Mouse (Mus musculus): Measurements from ENCODE around the gene Crebbp. TPM values are rescaled to one million over a fixed set of nuclear protein-coding genes. Genes with fewer than 3 reads are reported as not detected.

Gene Crebbp
- polyA plus RNA-seq, 1 experiment, result 38.5 TPM

DNA sequence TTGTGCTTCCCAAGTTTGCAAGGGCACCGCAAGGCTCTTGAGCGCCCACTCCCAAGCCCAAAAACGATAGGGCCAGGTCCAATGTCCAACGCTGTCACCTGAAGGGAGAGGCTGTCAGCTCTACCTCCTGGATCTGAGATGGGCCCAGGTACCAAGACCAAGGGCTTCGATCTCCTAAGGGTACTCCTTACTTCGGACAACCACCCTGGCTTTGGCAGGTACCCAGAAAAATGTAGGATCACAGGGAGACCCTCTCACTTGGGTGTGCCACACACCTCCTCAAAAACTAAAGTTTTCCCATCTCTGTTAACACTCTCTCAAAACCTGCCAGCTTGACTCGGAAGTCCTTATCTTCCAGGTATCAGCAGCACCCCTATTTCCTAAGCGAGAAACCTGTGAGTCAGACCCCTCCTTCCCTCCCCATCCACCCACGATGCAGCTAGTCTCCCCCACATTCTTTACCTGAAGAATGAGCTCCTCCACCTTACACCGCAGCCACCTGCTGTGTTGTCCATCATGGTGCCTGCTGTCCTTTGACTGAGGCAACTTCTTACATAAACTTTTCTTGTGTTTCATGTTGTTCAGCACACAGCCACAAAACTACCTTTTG, 939 bp upstream of the Crebbp start:
- Histone ChIP-seq H3K4me1 (ENCODE audit: control insufficient read depth, insufficient read depth, low read length) (peaks cover 7% of the 10 kb centered on the region; the same call in 1 of the 2 replicates), H3K27ac (ENCODE audit: insufficient read depth, low read length) (peak overlapping the region; percentile 9; the same call in 1 of the 2 replicates), H3K27me3 (ENCODE audit: control insufficient read depth, insufficient read depth, low read length) (no peaks in the 10 kb centered on the region), H3K4me3 (replicated peaks; ENCODE audit: insufficient read depth, low read depth, low read length) (peak overlapping the region; percentile 65)
- no peak for DNase-seq
- WGBS, result 40% methylated on average over 10 of the region's 10 CpGs
- TF ChIP-seq CTCF (IDR thresholded peaks at IDR 0.05; ENCODE audit: borderline replicate concordance, insufficient read depth, low read depth, low read length), result no peak
- no peak for TF ChIP-seq POLR2A (IDR thresholded peaks at IDR 0.05; ENCODE audit: borderline replicate concordance, insufficient read depth, low read length)

- peak; percentile 74 to 77 for DNase-seq
- Histone ChIP-seq H3K4me3 (replicated peaks; ENCODE audit: insufficient read depth, low read depth, low read length) (peak overlapping the region; percentile 79), H3K4me1 (ENCODE audit: control insufficient read depth, insufficient read depth, low read length) (peaks cover 7% of the 10 kb centered on the region; the same call in 1 of the 2 replicates), H3K27me3 (ENCODE audit: control insufficient read depth, insufficient read depth, low read length) (no peaks in the 10 kb centered on the region), H3K27ac (ENCODE audit: insufficient read depth, low read length) (peak overlapping the region; percentile 89)
- WGBS, result 2% methylated on average over 122 of the region's 128 CpGs
- TF ChIP-seq POLR2A (IDR thresholded peaks at IDR 0.05; ENCODE audit: borderline replicate concordance, insufficient read depth, low read length), result no peak
- no peak for TF ChIP-seq CTCF (IDR thresholded peaks at IDR 0.05; ENCODE audit: borderline replicate concordance, insufficient read depth, low read depth, low read length)
Measured at GRCm38 (mm10) chr16:4212963-4213798, 616 bp downstream of the Crebbp start.

GRCm38 (mm10) chr16:4212167-4212962, 1.4 kb downstream of the Crebbp start:
- under 1% methylated on average over 23 of the region's 23 CpGs for WGBS
- H3K4me1 ChIP-seq (ENCODE audit: control insufficient read depth, insufficient read depth, low read length), result peaks cover 10% of the 10 kb centered on the region; the same call in 1 of the 2 replicates
- no peak overlapping the region for H3K27ac ChIP-seq (ENCODE audit: insufficient read depth, low read length)
- H3K27me3 ChIP-seq (ENCODE audit: control insufficient read depth, insufficient read depth, low read length), result no peaks in the 10 kb centered on the region
- no peak for DNase-seq
- no peak for TF ChIP-seq CTCF (IDR thresholded peaks at IDR 0.05; ENCODE audit: borderline replicate concordance, insufficient read depth, low read depth, low read length)
- H3K4me3 ChIP-seq (replicated peaks; ENCODE audit: insufficient read depth, low read depth, low read length), result peak overlapping the region; percentile 79

DNA sequence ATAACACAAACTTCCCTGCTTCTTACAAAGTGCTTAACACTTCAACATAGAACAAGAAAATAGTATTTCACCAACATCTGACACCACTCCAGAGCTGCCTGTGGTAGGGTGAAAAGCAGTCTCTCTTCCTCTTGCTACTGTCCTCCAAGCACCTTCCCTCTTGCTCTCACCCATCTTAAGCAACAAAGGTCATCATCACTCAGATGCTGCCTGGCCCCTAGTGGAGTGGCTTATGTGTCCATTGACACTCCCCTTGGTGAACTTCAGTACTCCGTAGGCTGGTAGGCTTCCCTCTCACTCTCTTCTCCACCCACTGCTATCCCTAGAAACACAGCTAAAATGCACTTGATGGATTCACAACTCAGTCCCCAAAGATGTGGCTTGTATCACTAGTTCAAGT, 3.5 kb downstream of the Crebbp start:
- Histone ChIP-seq H3K4me3 (replicated peaks; ENCODE audit: insufficient read depth, low read depth, low read length) (peak overlapping the region; percentile 26), H3K4me1 (ENCODE audit: control insufficient read depth, insufficient read depth, low read length) (peaks cover 10% of the 10 kb centered on the region; the same call in 1 of the 2 replicates), H3K27me3 (ENCODE audit: control insufficient read depth, insufficient read depth, low read length) (no peaks in the 10 kb centered on the region), H3K27ac (ENCODE audit: insufficient read depth, low read length) (no peak overlapping the region)
- TF ChIP-seq CTCF (IDR thresholded peaks at IDR 0.05; ENCODE audit: borderline replicate concordance, insufficient read depth, low read depth, low read length) (no peak), POLR2A (IDR thresholded peaks at IDR 0.05; ENCODE audit: borderline replicate concordance, insufficient read depth, low read length) (no peak)
- DNase-seq, result no peak
- 5% methylated on average over 1 of the region's 1 CpGs for WGBS

- Histone ChIP-seq H3K27ac (ENCODE audit: insufficient read depth, low read length) (no peak overlapping the region), H3K4me3 (replicated peaks; ENCODE audit: insufficient read depth, low read depth, low read length) (no peak overlapping the region), H3K4me1 (ENCODE audit: control insufficient read depth, insufficient read depth, low read length) (peaks cover 12% of the 10 kb centered on the region; the same call in 1 of the 2 replicates), H3K27me3 (ENCODE audit: control insufficient read depth, insufficient read depth, low read length) (no peaks in the 10 kb centered on the region)
- DNase-seq, result no peak
- TF ChIP-seq CTCF (IDR thresholded peaks at IDR 0.05; ENCODE audit: borderline replicate concordance, insufficient read depth, low read depth, low read length) (no peak), POLR2A (IDR thresholded peaks at IDR 0.05; ENCODE audit: borderline replicate concordance, insufficient read depth, low read length) (no peak)
- 92% methylated on average over 1 of the region's 1 CpGs for WGBS
Measured at GRCm38 (mm10) chr16:4203592-4203991, 10.2 kb downstream of the Crebbp start.

GRCm38 (mm10) chr16:4199995-4200394, 13.8 kb downstream of the Crebbp start:
- TF ChIP-seq POLR2A (IDR thresholded peaks at IDR 0.05; ENCODE audit: borderline replicate concordance, insufficient read depth, low read length), result no peak
- no peak for TF ChIP-seq CTCF (IDR thresholded peaks at IDR 0.05; ENCODE audit: borderline replicate concordance, insufficient read depth, low read depth, low read length)
- Histone ChIP-seq H3K27me3 (ENCODE audit: control insufficient read depth, insufficient read depth, low read length) (no peaks in the 10 kb centered on the region), H3K4me3 (replicated peaks; ENCODE audit: insufficient read depth, low read depth, low read length) (no peak overlapping the region), H3K4me1 (ENCODE audit: control insufficient read depth, insufficient read depth, low read length) (peaks cover 11% of the 10 kb centered on the region), H3K27ac (ENCODE audit: insufficient read depth, low read length) (no peak overlapping the region)
- 38% methylated on average over 1 of the region's 1 CpGs for WGBS
- DNase-seq, result no peak

- no peaks in the 10 kb centered on the region for H3K27me3 ChIP-seq (ENCODE audit: control insufficient read depth, insufficient read depth, low read length)
- WGBS, result 20% methylated on average over 2 of the region's 2 CpGs
- DNase-seq, result peak in 1 of 2 experiments; percentile 69
- H3K4me1 ChIP-seq (ENCODE audit: control insufficient read depth, insufficient read depth, low read length), result peaks cover 11% of the 10 kb centered on the region
- H3K4me3 ChIP-seq (replicated peaks; ENCODE audit: insufficient read depth, low read depth, low read length), result no peak overlapping the region
- TF ChIP-seq POLR2A (IDR thresholded peaks at IDR 0.05; ENCODE audit: borderline replicate concordance, insufficient read depth, low read length), result no peak
- no peak for TF ChIP-seq CTCF (IDR thresholded peaks at IDR 0.05; ENCODE audit: borderline replicate concordance, insufficient read depth, low read depth, low read length)
- H3K27ac ChIP-seq (ENCODE audit: insufficient read depth, low read length), result no peak overlapping the region
Measured at GRCm38 (mm10) chr16:4199566-4199965, 14.2 kb downstream of the Crebbp start.

Data from cerebellum, adult 2 months (tissue).